Mouse (Mus musculus) liver, adult 2 months (tissue): ENCODE data around the gene Mical2.

Source experiments
- CTCF ChIP-seq: fragments of 200-500 bp; IDR thresholded peaks from 2 replicates; pipeline ENCODE4 v1.5.1; 2011; ENCODE audit warnings: low read depth, low read length, control low read depth
- POLR2A ChIP-seq: fragments of 200-500 bp; IDR thresholded peaks from 2 replicates; pipeline ENCODE4 v1.6.1; 2011; ENCODE audit warnings: low read length, control low read depth; ENCODE audit not compliant: insufficient read depth; ENCODE audit errors: extremely low read depth

- TF ChIP-seq CTCF: no peak
- no peak for TF ChIP-seq POLR2A
Observed at GRCm38 (mm10) chr7:112320052-112320730, 94.5 kb downstream of the Mical2 start.
